Mouse (Mus musculus) liver, adult (tissue): ENCODE data around the gene Cbr3.

Source experiments
- GATA4 ChIP-seq: IDR thresholded peaks from 2 replicates; pipeline ENCODE4 v1.6.1; 2014; ENCODE audit warnings: mild to moderate bottlenecking, low read length; ENCODE audit not compliant: insufficient replicate concordance

The Cbr3 gene

GRCm38 (mm10) chr16:93732875-93733569 is 50.0 kb downstream of the Cbr3 start:
- TF ChIP-seq GATA4 = no peak

- TF ChIP-seq GATA4 = peak; percentile 86; the same call in 1 of the 2 replicates
Measured at GRCm38 (mm10) chr16:93739251-93739650, 56.2 kb downstream of the Cbr3 start.
